Mouse (Mus musculus): ENCODE measurements around the gene B3galt5.
"Not testable (repeated sequence)": the region's sequence is repeated elsewhere in the genome, so short reads cannot be mapped to it uniquely, and the experiment has no call there.

B3galt5 gene

DNA sequence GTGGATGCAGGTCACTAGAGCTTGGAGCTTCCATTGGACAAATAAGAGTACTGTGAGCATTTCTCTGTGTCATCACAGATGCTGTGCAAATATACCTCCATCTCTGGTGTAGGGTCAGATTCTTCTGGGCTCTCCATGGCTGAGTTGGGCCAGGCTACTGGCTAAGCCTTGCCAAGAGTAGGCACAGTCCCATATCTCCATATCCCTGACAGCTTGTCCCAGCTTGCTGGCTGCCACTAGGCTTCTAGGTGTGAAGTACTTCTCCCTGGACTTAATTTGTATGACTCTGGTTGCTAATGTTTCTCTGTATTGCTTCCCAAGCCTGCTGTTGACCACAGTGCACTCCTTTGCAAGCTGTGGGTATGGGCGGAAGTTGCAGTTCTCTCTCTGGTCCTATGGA lies 16.5 kb downstream of the B3galt5 start:
- in situ Hi-C loops (cut with MboI; ENCODE audit: low sequenced_read_pairs) = no loop called here

DNA sequence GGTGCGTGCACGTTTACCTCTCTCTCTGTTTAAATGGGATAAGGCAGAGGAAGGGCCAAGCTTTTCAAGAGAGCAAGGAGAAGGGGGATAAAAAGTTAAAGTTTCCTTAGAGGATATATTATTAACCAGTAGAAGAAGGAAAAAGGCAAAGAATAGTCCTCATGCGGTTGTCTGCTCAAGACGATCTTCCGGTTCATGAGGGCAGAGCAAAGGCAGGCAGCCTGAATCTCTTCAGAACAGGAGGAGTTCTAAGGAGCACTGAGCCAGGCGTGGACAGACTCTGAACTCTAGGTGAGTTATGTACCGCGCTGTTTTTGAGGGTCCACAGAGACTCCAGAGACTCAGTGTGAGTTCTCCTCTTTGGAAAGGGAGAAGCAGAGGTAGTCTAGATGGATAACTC lies 22.8 kb downstream of the B3galt5 start:
- in situ Hi-C loops (cut with MboI; ENCODE audit: low sequenced_read_pairs) = no loop called here

DNA sequence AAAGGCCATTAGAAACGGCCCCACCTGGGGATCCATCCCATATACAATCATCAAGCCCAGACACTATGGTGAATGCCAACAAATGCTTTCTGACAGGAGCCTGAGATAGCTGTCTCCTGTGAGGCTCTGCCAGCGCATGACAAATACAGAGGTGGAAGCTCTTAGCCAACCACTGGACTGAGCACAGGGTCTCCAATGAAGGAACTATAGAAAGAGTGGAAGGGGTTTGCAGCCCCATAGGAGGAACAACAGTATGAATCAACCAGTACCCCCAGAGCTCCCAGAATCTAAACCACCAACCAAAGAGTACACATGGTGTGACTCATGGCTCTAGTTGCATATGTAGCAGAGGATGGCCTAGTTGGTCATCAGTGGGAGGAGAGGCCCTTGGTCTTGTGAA lies 36.1 kb downstream of the B3galt5 start:
- in situ Hi-C loops (cut with MboI; ENCODE audit: low sequenced_read_pairs) = no loop called here

DNA sequence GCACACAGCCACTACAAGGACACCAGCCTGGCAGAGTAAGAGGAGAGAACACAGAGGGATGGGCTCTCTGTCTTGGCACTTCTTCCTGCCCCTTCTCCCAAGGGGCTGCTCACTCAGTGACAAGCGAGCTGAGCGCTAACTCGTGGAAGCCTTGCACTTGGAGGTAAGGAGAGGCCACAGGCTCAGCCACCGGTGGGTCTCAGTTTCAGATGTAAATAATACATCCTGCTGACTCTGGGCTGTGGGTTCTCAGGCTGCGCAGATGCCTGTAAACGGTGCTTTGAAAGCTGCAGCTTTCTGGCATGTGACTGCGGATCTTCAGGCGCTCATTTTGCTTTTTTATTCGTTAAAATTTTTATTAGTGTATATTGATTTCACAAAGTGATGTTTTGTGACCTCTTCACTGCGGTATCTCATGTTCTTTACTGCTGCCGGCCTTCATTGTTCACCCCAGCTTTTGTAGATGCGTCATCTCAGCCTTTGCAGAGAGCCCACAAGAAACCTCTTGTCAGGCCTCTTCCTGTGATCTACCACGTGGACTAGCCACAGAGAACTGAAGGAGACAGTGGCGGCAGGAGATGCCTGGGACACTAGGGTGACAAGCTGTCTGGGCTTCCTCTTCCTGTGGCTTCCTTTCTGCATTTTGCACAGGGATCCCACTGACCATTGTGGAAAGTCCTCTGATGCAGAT lies 37.5 kb downstream of the B3galt5 start:
- in situ Hi-C loops (cut with MboI; ENCODE audit: low sequenced_read_pairs) = no loop called here

DNA sequence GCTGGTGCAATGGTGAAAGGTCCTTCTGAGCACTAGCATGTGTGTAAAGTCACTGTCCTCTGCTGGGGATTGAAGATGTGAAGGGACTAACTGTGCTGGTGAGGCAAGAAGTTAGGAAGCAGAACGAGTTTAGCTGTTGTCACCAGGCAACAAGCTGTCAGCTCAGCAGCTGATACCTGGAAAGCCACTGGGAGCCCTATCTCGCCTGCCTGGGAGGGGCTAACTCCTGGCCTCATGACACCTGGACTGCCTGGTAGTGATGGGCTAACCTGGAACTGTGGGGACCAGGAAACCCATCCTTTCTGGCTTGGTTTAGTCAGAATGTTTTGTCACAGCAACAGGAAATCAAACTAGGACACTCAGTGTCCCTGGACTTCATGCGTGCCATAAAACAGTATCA lies 41.0 kb downstream of the B3galt5 start:
- in situ Hi-C loops (cut with MboI; ENCODE audit: low sequenced_read_pairs) = no loop called here

DNA sequence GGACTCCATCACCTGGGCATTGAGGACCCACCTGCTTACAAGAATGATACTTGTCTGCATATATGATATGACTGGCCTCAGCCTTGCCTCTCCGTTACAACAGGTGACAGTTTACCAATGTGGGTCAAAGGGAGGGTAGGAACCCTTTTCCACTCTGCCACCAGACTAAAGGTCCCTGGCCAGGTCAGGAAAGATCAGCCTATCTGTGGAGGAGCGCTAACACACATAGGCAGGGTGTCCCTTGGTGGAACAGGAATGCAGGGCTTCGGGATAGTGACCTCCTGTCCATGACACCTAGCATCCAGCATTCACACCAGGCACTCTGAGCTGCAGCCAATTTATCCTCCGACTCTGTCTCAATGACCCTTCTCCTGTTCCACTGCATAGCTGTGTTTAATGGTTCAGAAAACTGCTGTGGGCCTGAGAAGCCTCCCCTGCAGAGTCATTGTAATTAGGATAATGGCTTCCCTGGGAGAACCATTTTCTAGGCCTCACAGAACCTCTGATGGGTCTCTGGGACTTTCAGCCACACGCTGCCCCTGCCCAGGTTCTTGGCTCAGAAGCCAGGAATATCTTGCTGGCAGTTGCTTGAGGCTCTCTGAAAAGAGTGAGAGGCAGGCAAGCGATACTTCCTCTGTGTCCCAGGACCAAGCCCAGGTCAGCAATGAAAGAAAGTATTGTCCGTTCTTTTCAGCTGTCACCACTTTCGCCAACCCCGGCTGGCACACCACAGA lies 43.1 kb downstream of the B3galt5 start:
- in situ Hi-C loops (cut with MboI; ENCODE audit: low sequenced_read_pairs) = no loop called here

DNA sequence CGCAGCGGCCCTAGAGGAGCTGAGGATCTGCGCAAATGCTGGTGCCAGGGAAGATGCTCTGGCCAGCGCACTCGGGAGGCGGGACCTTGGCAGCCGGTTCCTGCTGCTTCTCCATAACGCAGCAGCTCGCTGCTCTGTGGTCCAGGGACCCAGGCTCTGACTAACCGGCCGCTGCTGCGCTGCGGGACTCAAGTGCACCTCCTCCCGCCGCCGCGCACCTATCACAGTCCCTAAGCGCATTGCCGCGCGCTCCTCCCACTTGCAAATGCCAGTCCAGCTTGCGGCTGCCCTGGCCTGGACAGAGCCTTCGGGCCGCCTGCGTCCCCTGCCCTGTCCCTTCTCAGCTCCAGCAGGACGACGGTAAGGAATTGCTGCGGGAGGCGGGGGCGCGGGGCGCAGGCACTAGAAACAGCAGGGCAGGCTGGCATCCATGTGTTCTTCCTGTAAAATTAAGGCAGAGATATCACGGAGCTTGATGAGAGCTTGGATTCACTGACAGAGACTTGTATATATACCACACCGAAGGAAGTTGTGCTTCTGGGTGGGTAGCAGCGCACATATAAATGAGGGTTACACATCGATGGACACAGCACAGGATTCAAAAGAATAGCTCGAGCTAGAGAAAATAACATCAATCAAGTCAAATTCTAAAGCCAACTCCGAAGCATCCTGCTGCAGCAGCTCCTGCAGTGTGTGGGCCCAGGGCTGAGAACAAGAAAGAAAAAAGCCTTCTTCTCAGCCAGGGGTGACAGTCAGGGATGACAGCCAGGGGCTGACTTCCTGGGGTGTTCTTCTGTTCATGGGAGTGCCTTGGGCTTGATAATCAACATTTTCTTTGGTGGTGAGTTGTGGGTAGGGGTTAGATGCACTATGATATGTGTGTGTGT lies 45.4 kb downstream of the B3galt5 start:
- in situ Hi-C loops (cut with MboI; ENCODE audit: low sequenced_read_pairs) = no loop called here

DNA sequence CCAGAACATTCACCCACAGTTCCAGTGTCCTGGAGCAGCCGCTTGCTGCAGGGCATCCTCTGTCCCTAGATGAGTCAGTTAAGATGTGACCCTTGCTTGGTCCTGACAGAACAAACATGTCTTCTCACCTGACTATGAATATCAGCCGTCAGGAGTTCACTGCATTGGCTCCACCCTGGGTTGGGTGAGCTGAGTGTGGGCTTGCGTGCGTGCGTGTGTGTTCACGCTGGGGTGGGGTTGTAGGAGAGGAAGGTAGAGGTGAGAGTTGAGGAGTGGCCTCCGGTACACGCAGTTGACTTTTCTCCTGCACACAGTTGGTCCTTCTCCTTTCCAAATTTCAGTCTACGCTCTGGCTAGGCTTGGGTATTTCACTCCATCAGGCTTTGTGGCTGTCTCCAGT lies 47.0 kb downstream of the B3galt5 start:
- in situ Hi-C loops (cut with MboI; ENCODE audit: low sequenced_read_pairs) = no loop called here

DNA sequence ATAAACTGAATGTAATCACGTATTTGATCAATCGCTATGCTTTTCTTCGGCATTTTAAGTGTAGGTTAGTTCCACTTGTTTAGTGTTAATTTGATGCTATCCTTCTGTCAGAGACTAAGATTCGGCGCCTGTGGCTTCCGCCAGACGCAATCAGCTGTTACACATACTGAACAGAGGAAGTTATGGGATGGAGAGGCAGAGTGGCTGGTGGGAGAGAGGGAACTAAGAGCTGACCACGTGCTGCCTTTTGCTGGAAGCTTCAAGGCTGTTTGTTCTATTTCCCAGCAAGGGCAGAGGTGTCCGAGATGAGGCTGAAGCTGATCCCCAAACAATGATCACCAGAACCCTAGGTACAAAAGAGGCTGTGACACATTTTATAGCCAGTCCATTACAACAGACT lies 56.3 kb downstream of the B3galt5 start:
- in situ Hi-C loops (cut with MboI; ENCODE audit: low sequenced_read_pairs) = no loop called here

DNA sequence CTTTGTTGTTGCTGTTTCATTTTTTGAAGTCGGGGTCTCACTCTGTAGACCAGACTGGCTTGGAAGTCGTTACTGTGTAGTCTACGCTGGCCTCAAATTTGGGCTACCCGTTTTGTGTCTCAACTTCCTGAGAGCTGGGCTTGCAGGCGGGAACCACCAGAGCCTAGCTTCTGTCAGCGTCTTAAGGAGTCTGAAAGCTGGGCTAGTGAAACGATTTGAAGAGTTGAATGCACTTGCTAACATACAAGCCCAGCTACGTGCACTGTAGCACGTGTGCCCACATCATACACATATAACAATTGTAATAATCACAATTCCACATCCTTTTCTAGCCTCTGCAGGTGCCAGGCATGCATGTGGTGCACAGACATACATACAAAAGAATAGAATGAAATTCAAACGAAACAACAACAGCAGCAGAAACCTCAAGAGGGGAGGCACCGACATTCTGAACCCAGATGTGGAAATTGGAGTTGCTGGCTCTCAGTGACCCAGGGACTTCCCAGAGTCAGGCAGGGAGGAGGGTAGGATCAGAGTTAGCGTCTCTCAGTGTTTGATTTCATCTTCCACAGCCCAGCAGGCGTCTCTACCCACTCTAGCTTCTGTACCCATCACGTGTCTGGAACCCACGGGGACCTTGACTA lies 57.1 kb downstream of the B3galt5 start:
- in situ Hi-C loops (cut with MboI; ENCODE audit: low sequenced_read_pairs) = no loop called here

DNA sequence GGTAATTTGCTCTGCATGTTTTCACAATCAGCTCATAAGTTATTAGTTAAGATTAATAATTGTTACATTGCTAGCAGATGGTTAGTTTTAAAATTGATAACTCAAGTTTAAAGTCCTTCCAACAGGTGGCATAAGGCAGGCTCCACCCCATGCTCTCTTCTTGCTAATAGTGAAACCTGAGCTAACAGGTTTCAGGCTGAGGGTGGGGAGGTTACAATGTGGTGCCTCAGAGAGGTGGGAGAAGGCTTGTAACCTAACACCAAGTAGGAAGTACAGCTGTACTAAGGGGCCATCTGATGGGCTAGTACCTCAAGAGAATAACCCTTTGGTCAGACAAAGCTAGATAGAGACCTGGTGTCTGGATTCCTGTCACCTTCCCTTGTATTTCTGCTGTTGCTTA lies 62.5 kb downstream of the B3galt5 start:
- in situ Hi-C loops (cut with MboI; ENCODE audit: low sequenced_read_pairs) = no loop called here

DNA sequence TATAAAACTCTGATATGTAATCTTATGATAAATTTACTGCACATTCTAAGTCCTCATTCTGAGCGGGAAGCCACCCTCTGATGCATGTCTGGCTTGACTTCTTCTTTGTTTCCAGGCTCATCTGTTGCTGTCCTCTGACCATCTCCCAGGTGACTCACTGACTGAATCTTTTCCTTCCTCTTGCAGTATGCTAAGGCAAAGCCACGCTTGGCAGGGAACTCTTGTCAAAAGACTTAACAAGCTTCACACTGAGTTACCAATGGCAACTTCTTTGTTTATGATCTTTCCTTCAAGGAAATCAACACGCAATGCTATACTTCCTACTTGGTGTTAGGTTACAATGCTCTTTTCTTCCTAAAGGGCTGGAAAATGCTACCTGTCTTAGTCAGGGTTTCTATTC lies 63.0 kb downstream of the B3galt5 start:
- in situ Hi-C loops (cut with MboI; ENCODE audit: low sequenced_read_pairs) = no loop called here

DNA sequence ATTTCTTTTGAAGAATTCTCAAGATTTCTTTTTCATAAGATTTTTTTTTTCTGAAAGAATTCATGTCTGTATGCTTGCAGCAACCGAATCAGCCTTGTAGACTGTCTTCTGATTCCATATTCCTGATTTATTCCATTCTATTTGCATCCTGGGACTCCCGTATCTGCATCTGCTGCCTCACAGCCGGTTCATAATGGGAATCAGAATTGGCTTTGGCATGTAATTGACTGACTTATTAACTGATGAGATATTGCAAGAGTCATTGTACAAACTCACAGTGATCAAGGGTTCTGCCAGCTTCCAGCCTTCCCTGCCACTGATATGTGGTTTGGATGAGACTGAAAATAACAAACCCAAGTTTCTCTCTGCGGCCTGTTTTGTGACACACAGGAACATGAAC lies 67.8 kb downstream of the B3galt5 start:
- in situ Hi-C loops (cut with MboI; ENCODE audit: low sequenced_read_pairs) = no loop called here

DNA sequence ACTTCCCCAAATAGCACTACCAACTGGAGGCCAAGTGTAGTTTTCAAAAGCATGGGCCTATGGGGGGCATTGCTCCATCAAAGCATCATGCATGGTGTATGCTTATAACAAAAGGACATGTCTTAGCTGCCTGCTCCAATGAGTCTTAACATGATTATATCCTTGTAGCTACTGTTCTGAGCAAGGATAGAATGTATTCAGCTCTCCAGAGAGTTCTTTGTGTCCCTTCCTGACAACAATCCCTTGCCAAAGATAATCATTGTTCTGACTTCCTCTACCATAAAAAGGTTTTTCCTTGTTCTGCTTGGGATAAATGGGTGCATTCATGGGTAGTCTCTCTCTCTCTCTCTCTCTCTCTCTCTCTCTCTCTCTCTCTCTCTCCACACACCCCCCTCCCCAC lies 68.8 kb downstream of the B3galt5 start:
- in situ Hi-C loops (cut with MboI; ENCODE audit: low sequenced_read_pairs) = no loop called here

DNA sequence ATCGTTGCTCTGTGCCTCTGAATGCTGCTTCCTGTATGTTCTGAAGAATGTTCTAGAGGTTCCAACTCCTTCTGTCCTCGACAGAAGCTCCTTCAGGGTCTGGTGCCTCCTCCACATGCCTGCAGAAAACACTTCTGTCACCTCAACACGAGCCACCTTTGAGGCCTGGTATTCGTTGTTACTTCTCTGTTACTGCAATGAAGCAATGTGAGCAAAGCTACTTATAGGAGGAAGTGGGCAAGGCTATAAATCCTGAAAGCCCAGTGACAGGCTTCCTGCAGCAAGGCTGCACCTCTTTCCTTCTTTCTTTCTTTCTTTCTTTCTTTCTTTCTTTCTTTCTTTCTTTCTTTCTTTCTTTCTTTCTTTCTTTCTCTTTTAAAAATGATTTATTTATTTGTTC lies 71.3 kb downstream of the B3galt5 start:
- in situ Hi-C loops (cut with MboI; ENCODE audit: low sequenced_read_pairs) = no loop called here

DNA sequence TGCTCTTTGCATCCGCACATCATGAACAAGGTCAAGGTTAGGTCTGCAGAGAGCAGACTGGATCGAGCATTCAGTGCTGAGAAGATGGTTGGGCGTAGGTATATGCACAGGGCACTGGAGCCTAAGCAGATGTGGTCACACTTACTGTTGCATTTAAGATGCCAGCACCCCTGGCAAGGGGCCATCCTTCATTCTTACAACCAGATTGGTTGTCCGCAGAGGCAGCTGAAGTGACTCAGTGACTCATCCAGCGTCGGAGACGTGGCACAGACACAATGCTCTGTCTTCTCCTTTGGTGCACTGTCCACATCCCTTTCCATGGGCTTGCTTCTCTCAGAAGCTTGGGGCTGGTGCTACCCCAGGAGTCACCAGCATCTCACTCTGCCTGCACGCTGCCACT lies 82.2 kb downstream of the B3galt5 start:
- in situ Hi-C loops (cut with MboI; ENCODE audit: low sequenced_read_pairs) = no loop called here

DNA sequence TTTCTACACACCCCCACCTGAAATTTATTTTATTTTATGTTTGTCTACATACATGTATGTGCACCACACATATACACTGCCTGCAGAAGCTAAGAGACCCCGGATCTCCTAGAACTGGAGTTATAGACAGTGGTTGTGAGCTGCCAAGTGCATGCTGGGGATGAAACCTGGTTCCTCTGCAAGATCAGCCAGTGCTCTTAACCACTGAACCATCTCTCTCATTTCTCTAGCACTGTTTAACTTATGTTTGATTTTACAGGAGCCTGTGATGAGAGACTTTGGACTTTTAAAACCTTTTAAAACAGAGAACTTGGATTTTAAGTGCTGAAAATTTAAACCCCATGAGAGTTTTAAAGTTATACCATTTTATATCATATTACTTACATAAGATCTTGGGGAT lies 87.1 kb downstream of the B3galt5 start:
- in situ Hi-C loops (cut with MboI; ENCODE audit: low sequenced_read_pairs) = no loop called here

DNA sequence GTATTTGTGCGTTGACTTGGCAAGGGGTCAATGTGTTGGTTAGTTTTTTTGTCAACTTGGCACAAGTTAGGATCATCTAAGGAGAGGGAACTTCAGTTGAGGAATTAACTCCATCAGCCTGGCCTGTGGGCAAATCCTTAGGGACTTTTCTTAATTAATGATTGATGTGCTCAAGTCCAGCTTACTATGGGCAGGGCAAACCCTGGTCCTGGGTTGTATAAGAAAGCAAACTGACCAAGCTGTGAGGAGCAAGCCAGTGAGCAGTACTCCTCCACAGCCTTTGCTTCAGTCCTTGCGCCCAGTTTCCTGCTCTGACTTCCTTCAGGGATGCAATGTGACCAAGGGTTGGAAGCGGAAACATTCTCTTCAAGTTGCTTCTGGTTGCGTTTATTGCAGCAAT lies 87.6 kb downstream of the B3galt5 start:
- in situ Hi-C loops (cut with MboI; ENCODE audit: low sequenced_read_pairs) = no loop called here

DNA sequence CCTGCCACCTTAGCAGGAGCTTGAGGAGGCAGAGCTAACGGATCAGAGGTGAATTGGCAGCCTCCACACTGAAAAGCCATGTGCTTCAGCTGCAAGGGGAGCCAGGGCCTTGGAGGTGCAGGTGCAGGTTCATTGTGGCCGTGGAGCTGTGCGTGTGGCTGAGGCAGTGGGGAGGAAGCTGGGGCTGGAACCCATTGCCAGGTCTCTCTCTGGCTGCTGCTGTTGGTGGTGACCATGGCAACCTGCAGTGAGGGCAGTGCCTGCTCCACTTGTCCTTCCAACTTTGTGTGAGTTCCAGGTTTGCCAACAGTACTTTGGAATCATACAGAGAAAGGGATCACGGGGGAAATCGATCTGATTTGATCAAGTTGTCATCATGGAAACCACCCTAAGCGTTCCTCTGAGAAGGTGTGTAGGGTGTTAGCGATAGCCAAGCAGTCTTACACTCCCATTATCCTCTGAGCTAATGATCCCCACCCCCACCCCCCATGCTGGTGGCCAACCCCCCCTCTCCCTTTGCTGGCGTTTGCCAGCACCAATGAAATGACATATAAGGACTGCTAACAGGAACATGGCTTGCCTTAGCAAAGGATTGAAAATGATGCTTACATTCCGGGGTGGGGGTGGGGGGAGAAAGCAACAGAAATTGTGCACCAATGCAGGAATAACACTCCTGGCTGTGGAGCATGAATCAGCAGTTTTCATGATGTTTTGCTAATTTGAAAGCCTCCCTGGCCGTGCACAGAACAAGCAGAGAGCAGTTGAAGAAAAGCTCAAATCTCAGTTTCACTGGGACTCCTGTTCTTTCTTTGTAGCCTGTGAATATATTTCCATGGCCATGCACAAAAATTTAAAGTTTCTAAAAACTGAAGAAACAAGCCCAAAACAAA lies 90.8 kb downstream of the B3galt5 start:
- in situ Hi-C loops (cut with MboI; ENCODE audit: low sequenced_read_pairs) = no loop called here

DNA sequence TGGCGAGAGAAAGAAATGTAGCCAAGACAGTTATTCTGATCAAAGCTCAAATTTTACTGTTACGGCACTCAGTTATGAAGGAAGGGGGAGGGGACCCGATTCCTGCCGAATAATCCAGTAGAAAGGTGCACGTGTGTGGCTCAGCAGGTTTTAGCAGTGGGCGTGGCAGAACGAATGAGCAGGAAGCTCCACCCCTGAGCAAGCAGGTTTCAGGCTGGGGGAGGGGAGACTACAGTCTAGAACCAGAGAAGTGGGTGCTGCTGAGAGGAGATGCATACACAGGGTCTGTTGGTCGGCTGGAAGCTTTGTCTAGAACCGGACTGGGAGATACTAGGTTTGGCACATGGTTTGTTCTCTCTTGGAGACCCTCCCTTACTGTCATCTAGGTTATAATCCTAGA lies 91.7 kb downstream of the B3galt5 start:
- in situ Hi-C loops (cut with MboI; ENCODE audit: low sequenced_read_pairs) = not testable (repeated sequence)
